Mouse (Mus musculus): ENCODE measurements at regions not wholly inside any gene's neighbourhood (a gene's known extent, or its start where the extent isn't known, plus 50 kb on each side); places are given as distances from the start of the nearest gene placed in this dataset.

GRCm38 (mm10) chr13:94619511-94619910 is 169.2 kb upstream of the Tbca start:
- ChIA-PET POLR2A (no interaction called here), CTCF (interaction anchor here in 1 of 4 experiments (0.6 kb wide), 1 partner anchor 103 kb away, joined by 5 read pairs; no protein-coding TSS in a partner anchor)

GRCm38 (mm10) chr13:94630055-94630454 is 158.7 kb upstream of the Tbca start:
- ChIA-PET CTCF (no interaction called here), POLR2A (no interaction called here)

GRCm38 (mm10) chr13:94630685-94631084 is 158.0 kb upstream of the Tbca start:
- ChIA-PET CTCF (no interaction called here), POLR2A (no interaction called here)

GRCm38 (mm10) chr13:94632730-94633129 is 156.0 kb upstream of the Tbca start:
- CTCF ChIA-PET, result no interaction called here

GRCm38 (mm10) chr13:94640336-94640735 is 148.4 kb upstream of the Tbca start:
- ChIA-PET POLR2A (interaction anchor here in 2 of 4 experiments (0.8 to 2.1 kb wide), 3 partner anchors 11 to 17 kb away, joined by 3 to 5 read pairs (median 4); no protein-coding TSS in a partner anchor), CTCF (no interaction called here)

More at GRCm38 (mm10) chr13:94632730-94633129, 156.0 kb upstream of the Tbca start:
- POLR2A ChIA-PET, result no interaction called here

- POLR2A ChIA-PET, result interaction anchor here in 2 of 4 experiments (0.8 to 1.2 kb wide), 4 partner anchors 10 to 65 kb away, joined by 3 to 4 read pairs (median 3); no protein-coding TSS in a partner anchor
- CTCF ChIA-PET, result interaction anchor here in 1 of 4 experiments (0.8 kb wide), 1 partner anchor 67 kb away, joined by 10 read pairs; no protein-coding TSS in a partner anchor
Observed at GRCm38 (mm10) chr13:94645241-94646206, 143.2 kb upstream of the Tbca start.

GRCm38 (mm10) chr13:94646326-94646725 is 142.4 kb upstream of the Tbca start:
- POLR2A ChIA-PET, result interaction anchor here in 2 of 4 experiments (0.8 to 1.4 kb wide), 2 partner anchors 64 to 229 kb away, joined by 3 read pairs; partner anchors contain the start of gene Otp (in 1 of the 2)

GRCm38 (mm10) chr13:94646781-94647555 is 141.7 kb upstream of the Tbca start:
- ChIA-PET CTCF (interaction anchor here in 1 of 4 experiments (0.8 kb wide), 1 partner anchor 66 kb away, joined by 10 read pairs; no protein-coding TSS in a partner anchor), POLR2A (interaction anchor here in 3 of 4 experiments (0.5 to 1.5 kb wide), 6 partner anchors 29 to 228 kb away, joined by 3 to 4 read pairs (median 3); partner anchors contain the start of gene Otp (in 1 of the 3))

More at GRCm38 (mm10) chr13:94646326-94646725, 142.4 kb upstream of the Tbca start:
- CTCF ChIA-PET, result interaction anchor here in 1 of 4 experiments (0.8 kb wide), 1 partner anchor 66 kb away, joined by 10 read pairs; no protein-coding TSS in a partner anchor

- CTCF ChIA-PET, result interaction anchor here in 1 of 4 experiments (0.7 kb wide), 1 partner anchor 88 kb away, joined by 3 read pairs; no protein-coding TSS in a partner anchor
- POLR2A ChIA-PET, result interaction anchor here in 2 of 4 experiments (0.5 to 2.0 kb wide), 8 partner anchors 28 to 1623 kb away, joined by 3 to 7 read pairs (median 4); partner anchors contain the start of gene Otp (in 1 of the 2)
Observed at GRCm38 (mm10) chr13:94647566-94647965, 141.1 kb upstream of the Tbca start.

- POLR2A ChIA-PET, result interaction anchor here in 2 of 4 experiments (0.7 to 1.0 kb wide), 3 partner anchors 10 to 105 kb away, joined by 3 to 4 read pairs (median 3); no protein-coding TSS in a partner anchor
- CTCF ChIA-PET, result interaction anchor here in 2 of 4 experiments (0.7 kb wide), 2 partner anchors 12 to 282 kb away, joined by 3 read pairs; no protein-coding TSS in a partner anchor
Observed at GRCm38 (mm10) chr13:94650951-94651350, 137.8 kb upstream of the Tbca start.

- POLR2A ChIA-PET, result interaction anchor here in 1 of 4 experiments (1.4 kb wide), 1 partner anchor 19 kb away, joined by 4 read pairs; no protein-coding TSS in a partner anchor
- CTCF ChIA-PET, result no interaction called here
Observed at GRCm38 (mm10) chr13:94667604-94668003, 121.1 kb upstream of the Tbca start.

GRCm38 (mm10) chr13:94668276-94668675 is 120.4 kb upstream of the Tbca start:
- ChIA-PET CTCF (interaction anchor here in 1 of 4 experiments (0.6 kb wide), 1 partner anchor 9 kb away, joined by 3 read pairs; no protein-coding TSS in a partner anchor), POLR2A (interaction anchor here in 2 of 4 experiments (0.6 to 1.4 kb wide), 3 partner anchors 20 to 411 kb away, joined by 3 to 4 read pairs (median 3); no protein-coding TSS in a partner anchor)

- POLR2A ChIA-PET, result no interaction called here
- CTCF ChIA-PET, result no interaction called here
Observed at GRCm38 (mm10) chr13:94669106-94669683, 119.5 kb upstream of the Tbca start.

- CTCF ChIA-PET, result no interaction called here
- POLR2A ChIA-PET, result no interaction called here
Observed at GRCm38 (mm10) chr13:94670266-94670665, 118.4 kb upstream of the Tbca start.

GRCm38 (mm10) chr13:94670961-94671360 is 117.7 kb upstream of the Tbca start:
- CTCF ChIA-PET, result no interaction called here
- POLR2A ChIA-PET, result no interaction called here

- POLR2A ChIA-PET, result interaction anchor here in 2 of 4 experiments (0.6 to 0.8 kb wide), 3 partner anchors 27 to 88 kb away, joined by 3 read pairs; no protein-coding TSS in a partner anchor
- CTCF ChIA-PET, result no interaction called here
Observed at GRCm38 (mm10) chr13:94680492-94681168, 108.1 kb upstream of the Tbca start.

GRCm38 (mm10) chr13:94681606-94682005 is 107.1 kb upstream of the Tbca start:
- CTCF ChIA-PET, result no interaction called here
- POLR2A ChIA-PET, result no interaction called here

- CTCF ChIA-PET, result no interaction called here
- POLR2A ChIA-PET, result interaction anchor here in 2 of 4 experiments (0.6 to 1.4 kb wide), 5 partner anchors 8 to 537 kb away, joined by 3 to 5 read pairs (median 4); no protein-coding TSS in a partner anchor
Observed at GRCm38 (mm10) chr13:94685191-94685590, 103.5 kb upstream of the Tbca start.
